Mouse (Mus musculus) layer of hippocampus, adult 18-20 months (tissue): ENCODE data around the gene Sf3a3. TPM values are rescaled to one million over a fixed set of nuclear protein-coding genes. Genes with fewer than 3 reads are reported as not detected.
A peak's percentile ranks its signal among the peaks of the same experiment; 100 is the strongest.
"Not testable (repeated sequence)": the region's sequence is repeated elsewhere in the genome, so short reads cannot be mapped to it uniquely, and the experiment has no call there.

Experiments
- DNase-seq, 2 experiments: peaks; one replicate each; pipeline ENCODE4 v3.0.0; 2022; ENCODE audit warnings: low spot score in 2 of 2
- total RNA-seq, 2 experiments: library from RNA; stranded (reverse); gene quantifications; 2 replicates each; pipeline ENCODE4 v1.2.3; 2021

The Sf3a3 gene
- total RNA-seq, 2 experiments from 2014 or later = 35.0 TPM

- DNase-seq = no peak
These were observed 14.8 kb upstream of the Sf3a3 start for GRCm38 (mm10) chr4:124699791-124700190.

GRCm38 (mm10) chr4:124700248-124700971 lies 14.2 kb upstream of the Sf3a3 start, which contains the start of gene Fhl3:
TSS of gene Fhl3 (plus strand) at chr4:124700701.
- DNase-seq = no peak

DNA sequence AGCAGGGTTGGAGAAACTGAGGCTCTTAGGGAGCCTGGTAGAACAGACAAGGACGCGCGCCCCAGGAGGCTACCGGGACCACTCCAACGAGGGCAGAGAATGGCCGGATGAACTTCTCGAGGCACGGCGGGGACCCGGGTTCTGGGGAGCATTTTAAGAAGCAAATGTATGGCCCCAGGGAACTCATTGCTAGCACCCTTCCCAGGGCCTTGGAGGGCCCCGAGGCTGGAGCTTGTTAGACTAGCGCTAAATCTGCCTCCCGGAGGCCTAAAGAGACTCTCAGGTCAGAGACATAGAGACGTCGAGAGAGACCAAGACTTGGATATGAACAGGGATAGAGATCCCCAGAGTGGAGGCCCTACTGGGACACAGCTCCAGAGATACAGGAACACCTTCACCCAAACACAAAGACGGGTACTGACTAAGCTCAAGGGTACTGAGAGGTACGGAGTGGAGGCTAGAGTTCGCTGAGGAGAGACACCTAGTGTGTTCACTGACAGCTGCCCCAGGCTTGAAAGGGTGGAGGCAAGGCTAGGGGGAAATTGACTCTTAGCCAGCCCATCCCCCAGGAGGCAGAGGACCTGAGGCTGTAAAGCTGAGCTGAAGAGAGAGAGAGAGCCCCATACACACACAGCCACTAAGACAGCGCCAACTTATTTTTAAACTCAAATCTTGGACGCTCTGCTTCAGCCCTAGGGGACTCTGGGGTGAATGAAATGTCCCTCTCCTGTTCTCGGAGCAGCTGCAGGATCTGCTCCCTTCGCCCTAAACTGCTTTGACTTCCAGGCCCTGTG lies 13.3 kb upstream of the Sf3a3 start:
- no peak for DNase-seq

GRCm38 (mm10) chr4:124701916-124702315 lies 12.7 kb upstream of the Sf3a3 start:
- DNase-seq = no peak

- DNase-seq = no peak
These were observed 11.2 kb upstream of the Sf3a3 start for GRCm38 (mm10) chr4:124703406-124703805.

GRCm38 (mm10) chr4:124703881-124704796 lies 10.4 kb upstream of the Sf3a3 start:
- no peak for DNase-seq

- no peak for DNase-seq
These were observed 9.6 kb upstream of the Sf3a3 start for GRCm38 (mm10) chr4:124704797-124705474.

DNA sequence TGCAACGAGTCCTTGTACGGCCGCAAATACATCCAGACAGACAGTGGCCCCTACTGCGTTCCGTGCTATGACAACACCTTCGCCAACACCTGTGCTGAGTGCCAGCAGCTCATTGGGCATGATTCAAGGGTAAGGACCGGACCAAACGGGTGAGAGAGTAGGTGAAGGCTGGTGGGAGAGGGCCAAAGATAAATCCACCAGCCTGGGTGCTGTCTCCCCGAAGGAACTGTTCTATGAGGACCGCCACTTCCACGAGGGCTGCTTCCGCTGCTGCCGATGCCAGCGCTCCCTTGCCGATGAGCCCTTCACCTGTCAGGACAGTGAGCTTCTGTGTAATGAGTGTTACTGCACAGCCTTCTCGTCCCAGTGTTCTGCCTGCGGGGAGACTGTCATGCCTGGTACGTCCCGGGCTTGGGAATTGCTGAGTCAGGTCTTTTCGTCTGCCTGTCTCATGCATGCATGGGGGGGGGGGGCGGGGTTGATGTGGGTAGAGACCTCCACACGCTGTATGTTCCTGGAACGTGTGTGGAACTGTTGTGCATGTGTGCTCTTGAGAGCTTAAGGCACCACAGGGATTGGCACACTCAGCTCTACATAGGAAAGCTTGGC lies 8.8 kb upstream of the Sf3a3 start:
- no peak for DNase-seq

DNA sequence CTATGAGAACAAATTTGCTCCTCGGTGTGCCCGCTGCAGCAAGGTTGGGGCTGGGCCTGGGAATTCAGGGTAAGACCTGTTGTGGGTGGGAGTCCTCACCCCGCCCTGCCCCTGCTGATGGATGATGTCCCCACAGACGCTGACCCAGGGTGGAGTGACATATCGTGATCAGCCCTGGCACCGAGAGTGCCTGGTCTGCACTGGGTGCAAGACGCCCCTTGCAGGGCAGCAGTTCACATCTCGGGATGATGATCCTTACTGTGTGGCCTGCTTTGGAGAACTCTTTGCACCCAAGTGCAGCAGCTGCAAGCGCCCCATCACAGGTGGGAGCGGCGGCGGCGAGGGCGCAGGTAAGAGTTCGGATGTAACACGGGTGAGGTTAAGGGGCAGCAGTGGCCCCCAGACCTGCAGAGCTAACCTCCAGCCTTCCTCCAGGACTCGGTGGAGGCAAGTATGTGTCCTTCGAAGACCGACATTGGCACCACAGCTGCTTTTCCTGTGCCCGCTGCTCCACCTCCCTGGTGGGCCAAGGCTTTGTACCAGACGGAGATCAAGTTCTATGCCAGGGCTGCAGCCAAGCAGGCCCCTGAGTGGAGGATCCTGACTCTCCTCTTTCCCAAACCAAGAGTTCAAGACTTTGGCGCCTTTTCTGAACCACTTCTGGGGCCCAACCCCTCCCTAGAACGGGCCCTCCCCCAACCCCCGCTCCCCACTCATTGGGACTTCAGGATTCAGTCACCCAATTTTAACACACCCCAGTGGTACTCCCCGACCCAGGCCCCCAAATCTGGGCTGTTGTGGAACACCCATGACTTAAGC lies 7.0 kb upstream of the Sf3a3 start:
- not testable (repeated sequence) for DNase-seq

DNA sequence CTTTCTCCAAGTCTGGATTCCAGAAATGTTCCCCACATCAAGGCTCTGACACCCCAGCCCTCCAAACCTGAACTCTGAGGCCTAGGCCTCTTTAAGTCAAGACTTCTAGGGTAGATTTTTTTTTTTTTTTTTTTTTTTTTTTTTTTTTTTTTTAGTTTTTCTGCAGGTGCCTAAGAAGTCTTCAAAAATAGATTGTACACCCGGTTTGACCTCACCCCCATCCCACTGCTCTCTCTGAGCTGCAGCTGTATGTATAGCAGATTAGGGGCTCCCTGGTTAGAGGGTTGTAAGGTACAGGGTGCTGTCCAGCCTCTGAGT lies 6.4 kb upstream of the Sf3a3 start:
- not testable (repeated sequence) for DNase-seq

- DNase-seq = peak; percentile 45 to 46
These were observed 5.8 kb upstream of the Sf3a3 start for GRCm38 (mm10) chr4:124708518-124709477.

DNA sequence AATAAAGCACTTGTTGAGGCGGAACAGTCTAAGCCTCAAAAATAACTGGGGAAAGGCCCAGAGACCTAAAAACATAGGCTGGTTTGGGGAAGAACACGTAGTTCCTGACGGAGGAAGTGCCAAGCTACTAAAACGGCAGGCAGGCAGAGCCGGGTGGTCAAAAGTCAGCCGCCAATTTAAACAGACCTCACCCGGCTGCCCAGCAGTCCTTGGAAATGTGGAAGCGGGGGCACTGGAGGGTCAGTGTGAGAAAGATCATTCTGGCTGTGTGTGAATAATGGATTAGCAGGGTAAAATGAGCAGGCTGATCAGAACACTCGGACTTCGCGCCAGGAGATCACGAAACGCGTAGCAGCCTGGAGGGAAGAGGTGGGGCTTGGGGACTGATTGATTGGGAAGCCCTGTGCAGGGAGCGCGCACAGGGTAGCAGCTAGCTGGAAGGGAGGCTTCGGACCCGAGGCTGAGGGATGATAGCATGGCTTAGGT lies 4.6 kb upstream of the Sf3a3 start:
- no peak for DNase-seq

- DNase-seq = peak in 1 of 2 experiments; percentile 75
These were observed 3.7 kb upstream of the Sf3a3 start for GRCm38 (mm10) chr4:124710776-124711291.

GRCm38 (mm10) chr4:124712618-124713017 lies 2.0 kb upstream of the Sf3a3 start:
- no peak for DNase-seq

GRCm38 (mm10) chr4:124713850-124714249 lies 726 bp upstream of the Sf3a3 start:
- not testable (repeated sequence) for DNase-seq

GRCm38 (mm10) chr4:124719101-124719500 lies 4.5 kb downstream of the Sf3a3 start:
- no peak for DNase-seq

DNA sequence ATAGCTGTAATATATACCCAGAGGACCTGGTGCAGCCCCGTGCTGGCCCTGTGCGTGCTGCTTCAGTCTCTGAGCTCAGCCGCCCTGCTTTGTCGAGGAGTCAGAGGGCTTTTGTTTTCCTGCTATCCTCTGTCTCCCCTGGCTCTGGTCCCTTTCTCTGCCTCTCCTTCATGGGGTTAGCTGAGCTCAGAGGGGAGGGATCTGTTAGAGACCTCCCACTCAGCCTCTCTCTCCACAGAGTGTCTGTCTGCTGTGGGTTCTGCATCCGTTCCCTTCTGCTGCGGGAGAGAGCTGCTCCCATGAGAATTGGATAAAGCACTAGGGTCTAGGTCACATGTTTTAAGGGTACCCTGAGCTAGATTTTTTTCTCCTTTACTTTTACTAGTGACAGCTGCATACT lies 11.5 kb downstream of the Sf3a3 start:
- no peak for DNase-seq

GRCm38 (mm10) chr4:124736952-124737351 lies 22.4 kb downstream of the Sf3a3 start:
- DNase-seq = no peak
